Mouse (Mus musculus): ENCODE data around the gene Olfr314. TPM values are rescaled to one million over a fixed set of nuclear protein-coding genes. Genes with fewer than 3 reads are reported as not detected.

Olfr314 gene
- polyA plus RNA-seq, 1 experiment from 2014 or later: not detected

- ATAC-seq (ENCODE audit: insufficient read depth, low FRiP score): no peak
Observed at GRCm38 (mm10) chr11:58789532-58789931, 6.8 kb downstream of the Olfr314 start.

DNA sequence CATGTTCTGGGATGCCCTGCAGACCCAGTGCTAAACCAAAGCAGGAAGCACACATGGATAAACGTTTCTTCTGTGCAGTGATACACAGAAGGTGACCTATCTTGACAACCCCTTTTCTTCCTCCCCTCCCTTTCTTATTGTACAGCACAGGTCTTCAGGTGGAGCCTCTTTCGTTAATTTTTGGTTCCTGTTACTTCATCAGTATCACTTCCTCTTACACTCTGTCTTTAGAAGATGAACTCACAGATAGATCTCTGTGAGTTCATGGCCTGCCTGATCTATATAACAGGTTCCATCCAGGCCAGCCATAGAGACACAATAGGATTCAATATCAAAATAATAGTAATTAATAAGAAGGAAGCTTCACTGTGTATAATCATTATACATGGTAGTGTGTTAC, 7.3 kb downstream of the Olfr314 start:
- no peak overlapping the region for H3K4me3 ChIP-seq (replicated peaks; ENCODE audit: low read length)
- H3K27ac ChIP-seq (ENCODE audit: low read length): no peak overlapping the region
- no peak for ATAC-seq (ENCODE audit: insufficient read depth, low FRiP score)
- no peak overlapping the region for H3K4me2 ChIP-seq (ENCODE audit: low read depth, low read length)
- H3K27me3 ChIP-seq (ENCODE audit: control insufficient read depth, insufficient read depth, low read length): no peaks in the 10 kb centered on the region
- 43% methylated on average over 2 of the region's 2 CpGs for WGBS
- no peak overlapping the region for H3K9ac ChIP-seq (ENCODE audit: low read length)
- no peaks in the 10 kb centered on the region for H3K9me3 ChIP-seq (replicated peaks; ENCODE audit: control insufficient read depth, low read length)
- H3K4me1 ChIP-seq (ENCODE audit: control insufficient read depth, insufficient read depth, low read length): no peaks in the 10 kb centered on the region
- no peaks in the 10 kb centered on the region for H3K36me3 ChIP-seq (ENCODE audit: control insufficient read depth, insufficient read depth, low read length)

More at GRCm38 (mm10) chr11:58789532-58789931, 6.8 kb downstream of the Olfr314 start:
- no peak overlapping the region for H3K27ac ChIP-seq (ENCODE audit: low read length)
- no peaks in the 10 kb centered on the region for H3K36me3 ChIP-seq (ENCODE audit: control insufficient read depth, insufficient read depth, low read length)
- H3K4me1 ChIP-seq (ENCODE audit: control insufficient read depth, insufficient read depth, low read length): no peaks in the 10 kb centered on the region
- 22% methylated on average over 3 of the region's 3 CpGs for WGBS
- no peaks in the 10 kb centered on the region for H3K9me3 ChIP-seq (replicated peaks; ENCODE audit: control insufficient read depth, low read length)
- no peak overlapping the region for H3K4me2 ChIP-seq (ENCODE audit: low read depth, low read length)
- no peak overlapping the region for H3K4me3 ChIP-seq (replicated peaks; ENCODE audit: low read length)
- H3K9ac ChIP-seq (ENCODE audit: low read length): no peak overlapping the region
- H3K27me3 ChIP-seq (ENCODE audit: control insufficient read depth, insufficient read depth, low read length): no peaks in the 10 kb centered on the region

DNA sequence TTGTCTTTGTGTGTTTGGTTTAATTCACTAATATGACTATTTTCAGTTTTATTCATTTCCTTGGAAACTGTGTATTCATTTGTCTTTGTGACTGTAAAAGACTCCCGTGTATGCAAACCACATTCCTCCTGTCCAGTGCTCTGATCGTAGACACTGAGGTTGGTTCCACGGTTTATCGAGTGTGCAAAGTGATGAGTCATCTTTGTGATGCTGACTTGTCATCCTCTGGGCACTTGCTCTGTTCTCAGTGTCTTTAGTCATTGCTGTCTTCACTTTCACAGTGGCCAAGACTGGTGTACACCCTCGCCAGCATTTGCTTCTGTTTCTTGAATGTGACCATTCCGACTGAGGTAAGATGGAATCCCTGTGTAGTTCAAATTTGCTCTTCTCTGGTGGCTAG, 7.9 kb downstream of the Olfr314 start:
- H3K4me3 ChIP-seq (replicated peaks; ENCODE audit: low read length): no peak overlapping the region
- no peak overlapping the region for H3K27ac ChIP-seq (ENCODE audit: low read length)
- H3K27me3 ChIP-seq (ENCODE audit: control insufficient read depth, insufficient read depth, low read length): no peaks in the 10 kb centered on the region
- no peak for ATAC-seq (ENCODE audit: insufficient read depth, low FRiP score)
- no peak overlapping the region for H3K9ac ChIP-seq (ENCODE audit: low read length)
- WGBS: 64% methylated on average over 6 of the region's 6 CpGs
- H3K36me3 ChIP-seq (ENCODE audit: control insufficient read depth, insufficient read depth, low read length): no peaks in the 10 kb centered on the region
- no peaks in the 10 kb centered on the region for H3K9me3 ChIP-seq (replicated peaks; ENCODE audit: control insufficient read depth, low read length)
- H3K4me2 ChIP-seq (ENCODE audit: low read depth, low read length): no peak overlapping the region
- H3K4me1 ChIP-seq (ENCODE audit: control insufficient read depth, insufficient read depth, low read length): no peaks in the 10 kb centered on the region

GRCm38 (mm10) chr11:58795856-58796255, 13.1 kb downstream of the Olfr314 start:
- no peaks in the 10 kb centered on the region for H3K27me3 ChIP-seq (ENCODE audit: control insufficient read depth, insufficient read depth, low read length)

DNA sequence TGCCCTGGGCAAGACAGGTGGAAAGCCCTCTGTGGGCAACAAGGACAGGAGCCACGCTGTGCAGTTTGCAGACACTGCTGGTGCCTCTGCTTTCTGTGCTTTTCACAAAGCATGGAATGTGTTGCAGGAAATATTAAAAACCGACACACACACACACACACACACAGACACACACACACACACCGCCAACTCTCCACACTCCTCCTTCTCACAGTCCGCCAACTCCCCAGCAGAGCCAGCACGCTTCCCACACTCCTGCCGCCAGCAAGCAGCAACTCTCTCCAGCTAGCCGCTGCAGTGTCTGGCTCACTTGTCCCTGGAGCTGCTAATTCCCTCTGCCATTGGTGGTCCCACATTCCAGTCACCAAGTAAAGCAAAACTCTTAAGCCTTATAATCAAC, 14.1 kb downstream of the Olfr314 start:
- Histone ChIP-seq H3K27me3 (ENCODE audit: control insufficient read depth, insufficient read depth, low read length) (no peaks in the 10 kb centered on the region), H3K9me3 (replicated peaks; ENCODE audit: control insufficient read depth, low read length) (no peaks in the 10 kb centered on the region), H3K27ac (ENCODE audit: low read length) (no peak overlapping the region), H3K4me1 (ENCODE audit: control insufficient read depth, insufficient read depth, low read length) (peaks cover 5% of the 10 kb centered on the region), H3K4me2 (ENCODE audit: low read depth, low read length) (no peak overlapping the region), H3K4me3 (replicated peaks; ENCODE audit: low read length) (no peak overlapping the region), H3K9ac (ENCODE audit: low read length) (no peak overlapping the region), H3K36me3 (ENCODE audit: control insufficient read depth, insufficient read depth, low read length) (no peaks in the 10 kb centered on the region)
- WGBS: 75% methylated on average over 7 of the region's 7 CpGs
- no peak for ATAC-seq (ENCODE audit: insufficient read depth, low FRiP score)

More at GRCm38 (mm10) chr11:58795856-58796255, 13.1 kb downstream of the Olfr314 start:
- Histone ChIP-seq H3K4me3 (replicated peaks; ENCODE audit: low read length) (no peak overlapping the region), H3K36me3 (ENCODE audit: control insufficient read depth, insufficient read depth, low read length) (no peaks in the 10 kb centered on the region), H3K4me1 (ENCODE audit: control insufficient read depth, insufficient read depth, low read length) (no peaks in the 10 kb centered on the region), H3K4me2 (ENCODE audit: low read depth, low read length) (no peak overlapping the region), H3K9me3 (replicated peaks; ENCODE audit: control insufficient read depth, low read length) (no peaks in the 10 kb centered on the region), H3K27ac (ENCODE audit: low read length) (no peak overlapping the region), H3K9ac (ENCODE audit: low read length) (no peak overlapping the region)
- WGBS: 85% methylated on average over 2 of the region's 2 CpGs
- no peak for ATAC-seq (ENCODE audit: insufficient read depth, low FRiP score)

GRCm38 (mm10) chr11:58799747-58800146, 17.0 kb downstream of the Olfr314 start:
- Histone ChIP-seq H3K4me3 (replicated peaks; ENCODE audit: low read length) (no peak overlapping the region), H3K9me3 (replicated peaks; ENCODE audit: control insufficient read depth, low read length) (no peaks in the 10 kb centered on the region), H3K27me3 (ENCODE audit: control insufficient read depth, insufficient read depth, low read length) (no peaks in the 10 kb centered on the region), H3K4me1 (ENCODE audit: control insufficient read depth, insufficient read depth, low read length) (peaks cover 10% of the 10 kb centered on the region), H3K36me3 (ENCODE audit: control insufficient read depth, insufficient read depth, low read length) (no peaks in the 10 kb centered on the region), H3K4me2 (ENCODE audit: low read depth, low read length) (no peak overlapping the region), H3K9ac (ENCODE audit: low read length) (no peak overlapping the region), H3K27ac (ENCODE audit: low read length) (no peak overlapping the region)
- ATAC-seq (ENCODE audit: insufficient read depth, low FRiP score): no peak
- WGBS: 73% methylated on average over 5 of the region's 5 CpGs

DNA sequence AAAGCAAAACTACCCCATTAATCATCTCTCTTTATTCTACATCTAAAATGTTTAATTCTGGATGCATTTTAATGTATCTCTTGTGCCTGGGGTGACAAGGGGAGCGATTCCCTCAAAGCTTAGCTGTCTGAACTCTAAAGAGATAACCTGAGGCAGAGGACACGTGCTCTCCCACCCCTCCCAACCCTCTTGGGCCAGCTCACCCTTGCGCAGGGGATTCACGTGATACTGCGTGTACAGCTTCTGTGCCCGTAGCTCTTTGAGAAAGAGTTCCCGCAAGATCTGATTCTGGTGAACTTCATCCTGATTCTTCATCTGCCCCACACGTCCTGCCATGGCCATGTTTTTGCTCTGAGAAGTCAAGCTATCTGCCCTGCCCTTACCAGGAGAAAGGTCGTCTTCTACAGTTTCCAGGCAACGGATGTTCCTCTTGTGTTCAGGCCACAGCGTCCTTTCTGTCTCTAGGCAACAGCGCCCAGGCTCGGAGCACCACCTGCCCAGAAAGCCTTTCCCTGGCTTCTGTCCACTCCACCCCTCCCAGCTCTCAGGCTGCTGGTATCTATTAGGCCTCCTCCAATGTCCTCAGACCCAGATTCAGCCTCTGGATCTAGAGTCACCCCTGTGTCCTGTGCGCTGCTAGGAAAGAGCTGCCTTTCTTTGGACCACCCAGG, 18.9 kb downstream of the Olfr314 start, which contains the start of gene Fam183b:
Fam183b (minus strand) TSS at position 403 of the 671 bp plus-strand sequence.
- Histone ChIP-seq H3K4me3 (replicated peaks; ENCODE audit: low read length) (no peak within 1 kb of the TSS), H3K4me2 (ENCODE audit: low read depth, low read length) (peak within 1 kb of the TSS; percentile 40), H3K4me1 (ENCODE audit: control insufficient read depth, insufficient read depth, low read length) (peaks cover 10% of the 10 kb centered on the region), H3K27me3 (ENCODE audit: control insufficient read depth, insufficient read depth, low read length) (no peaks in the 10 kb centered on the region), H3K27ac (ENCODE audit: low read length) (no peak within 1 kb of the TSS), H3K36me3 (ENCODE audit: control insufficient read depth, insufficient read depth, low read length) (no peaks in the 10 kb centered on the region), H3K9me3 (replicated peaks; ENCODE audit: control insufficient read depth, low read length) (no peaks in the 10 kb centered on the region), H3K9ac (ENCODE audit: low read length) (0 out of 2 replicates have a peak within 1 kb of the TSS, but pooled peaks have one; percentile 23)
- WGBS: 16% methylated on average over 14 of the region's 14 CpGs
- peak; percentile 72 for ATAC-seq (ENCODE audit: insufficient read depth, low FRiP score)

DNA sequence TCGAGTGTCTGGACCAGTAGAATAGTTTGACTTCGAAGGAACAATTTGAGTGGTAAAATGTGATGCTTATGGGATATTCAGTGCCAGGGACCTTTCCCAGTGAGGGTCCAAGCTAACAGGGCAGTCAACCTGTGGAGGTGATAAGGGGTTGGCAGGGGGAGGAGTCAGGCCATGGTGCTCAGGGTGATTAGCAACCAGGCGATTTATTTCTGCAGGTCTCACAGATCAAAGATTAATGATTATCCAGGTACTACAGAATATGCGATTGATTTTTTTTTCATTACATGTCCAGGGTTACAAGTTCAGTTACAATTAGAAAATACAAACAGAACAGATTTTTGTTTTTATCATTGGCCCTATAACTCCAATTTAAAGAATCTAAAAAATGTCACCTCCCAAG, 21.1 kb downstream of the Olfr314 start:
- Histone ChIP-seq H3K36me3 (ENCODE audit: control insufficient read depth, insufficient read depth, low read length) (no peaks in the 10 kb centered on the region), H3K27ac (ENCODE audit: low read length) (0 out of 2 replicates have a peak overlapping the region, but pooled peaks have one; percentile 44), H3K4me3 (replicated peaks; ENCODE audit: low read length) (no peak overlapping the region), H3K4me1 (ENCODE audit: control insufficient read depth, insufficient read depth, low read length) (peaks cover 10% of the 10 kb centered on the region), H3K9me3 (replicated peaks; ENCODE audit: control insufficient read depth, low read length) (no peaks in the 10 kb centered on the region), H3K4me2 (ENCODE audit: low read depth, low read length) (no peak overlapping the region), H3K27me3 (ENCODE audit: control insufficient read depth, insufficient read depth, low read length) (no peaks in the 10 kb centered on the region), H3K9ac (ENCODE audit: low read length) (no peak overlapping the region)
- WGBS: 39% methylated on average over 4 of the region's 4 CpGs
- ATAC-seq (ENCODE audit: insufficient read depth, low FRiP score): no peak

- WGBS: 23% methylated on average over 2 of the region's 2 CpGs
- Histone ChIP-seq H3K4me3 (replicated peaks; ENCODE audit: low read length) (no peak overlapping the region), H3K27ac (ENCODE audit: low read length) (no peak overlapping the region), H3K36me3 (ENCODE audit: control insufficient read depth, insufficient read depth, low read length) (no peaks in the 10 kb centered on the region), H3K9me3 (replicated peaks; ENCODE audit: control insufficient read depth, low read length) (no peaks in the 10 kb centered on the region), H3K4me2 (ENCODE audit: low read depth, low read length) (no peak overlapping the region), H3K9ac (ENCODE audit: low read length) (no peak overlapping the region), H3K27me3 (ENCODE audit: control insufficient read depth, insufficient read depth, low read length) (no peaks in the 10 kb centered on the region), H3K4me1 (ENCODE audit: control insufficient read depth, insufficient read depth, low read length) (peaks cover 10% of the 10 kb centered on the region)
- peak; percentile 65; the same call in 1 of the 2 replicates for ATAC-seq (ENCODE audit: insufficient read depth, low FRiP score)
Observed at GRCm38 (mm10) chr11:58804393-58804792, 21.6 kb downstream of the Olfr314 start.
